Mouse (Mus musculus) kidney, adult 2 months (tissue): ENCODE measurements around the gene Mum1.

Experiments
- CTCF ChIP-seq: fragments of 200-500 bp; conservative IDR thresholded peaks from 2 replicates; pipeline ENCODE4 v1.5.1; 2011; ENCODE audit warnings: low read depth, mild to moderate bottlenecking, control low read depth, low read length, moderate library complexity, mixed read lengths; ENCODE audit not compliant: insufficient read depth, insufficient read length
- POLR2A ChIP-seq: fragments of 200-500 bp; IDR thresholded peaks from one replicate; pipeline ENCODE4 v1.6.1; 2011; ENCODE audit warnings: low read depth, low read length, control low read depth

GRCm38 (mm10) chr10:80179068-80180051, 46.9 kb upstream of the Mum1 start, which contains the start of gene Efna2:
- TF ChIP-seq CTCF (no peak), POLR2A (no peak)
